Mouse (Mus musculus) left cerebral cortex, postnatal 14 days (tissue): ENCODE results near the gene Dnah8. TPM values are rescaled to one million over a fixed set of nuclear protein-coding genes. Genes with fewer than 3 reads are reported as not detected.

Experiments
- DNase-seq, 2 experiments: peaks; one replicate each; pipeline ENCODE4 v3.0.0; 2021 to 2022; ENCODE audit warnings: low spot score in 2 of 2, mixed read lengths in 1 of 2
- intact Hi-C: fragments of 180-260 bp; cut with DNase I; formaldehyde crosslinking; loops from one replicate; pipeline ENCODE4 v1.15.1; 2025
- total RNA-seq, 2 experiments: library from RNA; stranded (reverse); gene quantifications; 2 replicates each; pipeline ENCODE4 v1.2.3; 2021

The Dnah8 gene
- total RNA-seq, 2 experiments from 2014 or later = 1.7 to 1.9 TPM

GRCm38 (mm10) chr17:30796616-30797015, 172.5 kb downstream of the Dnah8 start:
- DNase-seq = no peak
- intact Hi-C loops = no loop called here

GRCm38 (mm10) chr17:30800261-30800985, 176.3 kb downstream of the Dnah8 start:
- DNase-seq = no peak
- intact Hi-C loops = loop anchor here (5.0 kb wide), 1 partner anchor 53 kb away; no protein-coding TSS in a partner anchor

GRCm38 (mm10) chr17:30803668-30804067, 179.5 kb downstream of the Dnah8 start:
- DNase-seq = no peak
- intact Hi-C loops = loop anchor here (5.0 kb wide), 1 partner anchor 56 kb away; no protein-coding TSS in a partner anchor

- intact Hi-C loops = loop anchor here (5.0 kb wide), 1 partner anchor 58 kb away; no protein-coding TSS in a partner anchor
- no peak for DNase-seq
Measured at GRCm38 (mm10) chr17:30804955-30805354, 180.8 kb downstream of the Dnah8 start.

- DNase-seq = no peak
- intact Hi-C loops = no loop called here
Measured at GRCm38 (mm10) chr17:30805511-30806059, 181.4 kb downstream of the Dnah8 start.

GRCm38 (mm10) chr17:30808866-30809660, 184.9 kb downstream of the Dnah8 start:
- peak; percentile 40 to 50 for DNase-seq
- intact Hi-C loops = no loop called here

- no peak for DNase-seq
- intact Hi-C loops = no loop called here
Measured at GRCm38 (mm10) chr17:30809926-30810660, 185.9 kb downstream of the Dnah8 start.

- intact Hi-C loops = loop anchor here (2.0 to 5.0 kb wide), 3 partner anchors 132 to 361 kb away; no protein-coding TSS in a partner anchor
- DNase-seq = no peak
Measured at GRCm38 (mm10) chr17:30818543-30818942, 194.4 kb downstream of the Dnah8 start.

GRCm38 (mm10) chr17:30819134-30819533, 195.0 kb downstream of the Dnah8 start:
- intact Hi-C loops = loop anchor here (2.0 to 5.0 kb wide), 3 partner anchors 132 to 362 kb away; no protein-coding TSS in a partner anchor
- DNase-seq = no peak

GRCm38 (mm10) chr17:30821115-30821514, 197.0 kb downstream of the Dnah8 start:
- intact Hi-C loops = no loop called here

GRCm38 (mm10) chr17:30824473-30824872, 200.3 kb downstream of the Dnah8 start:
- intact Hi-C loops = no loop called here
- DNase-seq = no peak

More at GRCm38 (mm10) chr17:30821115-30821514, 197.0 kb downstream of the Dnah8 start:
- no peak for DNase-seq

- DNase-seq = peak; percentile 46 to 59
- intact Hi-C loops = no loop called here
Measured at GRCm38 (mm10) chr17:30825731-30826304, 201.7 kb downstream of the Dnah8 start.

GRCm38 (mm10) chr17:30831170-30831569, 207.0 kb downstream of the Dnah8 start:
- intact Hi-C loops = no loop called here
- no peak for DNase-seq

- intact Hi-C loops = no loop called here
- no peak for DNase-seq
Measured at GRCm38 (mm10) chr17:30835419-30835818, 211.3 kb downstream of the Dnah8 start.

- DNase-seq = no peak
- intact Hi-C loops = no loop called here
Measured at GRCm38 (mm10) chr17:30837031-30837430, 212.9 kb downstream of the Dnah8 start.

GRCm38 (mm10) chr17:30840046-30840445, 215.9 kb downstream of the Dnah8 start:
- no peak for DNase-seq
- intact Hi-C loops = loop anchor here (5.0 to 10.0 kb wide), 2 partner anchors 112 to 385 kb away; partner anchors contain the start of gene Umodl1

- intact Hi-C loops = loop anchor here (5.0 to 10.0 kb wide), 2 partner anchors 110 to 388 kb away; partner anchors contain the start of gene Umodl1
- DNase-seq = no peak
Measured at GRCm38 (mm10) chr17:30842312-30842711, 218.2 kb downstream of the Dnah8 start.

- DNase-seq = peak; percentile 44 to 62
- intact Hi-C loops = loop anchor here (5.0 to 10.0 kb wide), 2 partner anchors 108 to 390 kb away; partner anchors contain the start of gene Umodl1
Measured at GRCm38 (mm10) chr17:30844321-30844791, 220.2 kb downstream of the Dnah8 start.
